In genomic region chr4:82196024-82196647, GRCm38 (mm10) we compare ENCODE assay signal across 15 mouse cellular contexts.
DNase-seq lines count a peak whose midpoint lies in the region; ATAC-seq and TF ChIP-seq lines count a peak whose summit lies in the region.
"Had no signal": no experiment of that assay in that cellular context is flagged by ENCODE, and none has a peak within 500 bp of the region (broad histone marks: within the 10 kb centered on the region; RNA-seq: fewer than 3 reads in every experiment).

No protein-coding gene starts in this region.

- H3K4me2 ChIP-seq in embryonic facial prominence, embryonic 12.5 days (replicated peaks): no peak overlapping the region
- no peak overlapping the region for H3K4me2 ChIP-seq in kidney, postnatal 0 days (ENCODE audit: low read length)
- H3K4me2 ChIP-seq in embryonic facial prominence, embryonic 15.5 days (replicated peaks): no peak overlapping the region

- 71% methylated on average over 6 of the region's 6 CpGs for WGBS in embryonic facial prominence, embryonic 12.5 days
- WGBS in embryonic facial prominence, embryonic 10.5 days: 81% methylated on average over 6 of the region's 6 CpGs
- 40% methylated on average over 6 of the region's 6 CpGs for WGBS in kidney, postnatal 0 days
- 41% methylated on average over 6 of the region's 6 CpGs for WGBS in embryonic facial prominence, embryonic 15.5 days

- no peak for TF ChIP-seq CTCF in kidney, postnatal 0 days (IDR thresholded peaks at IDR 0.05; ENCODE audit: low read depth)

- H3K27me3 ChIP-seq in embryonic facial prominence, embryonic 12.5 days: no peaks in the 10 kb centered on the region
- no peaks in the 10 kb centered on the region for H3K27me3 ChIP-seq in embryonic facial prominence, embryonic 10.5 days (replicated peaks; ENCODE audit: low read depth, poor library complexity, severe bottlenecking)
- H3K27me3 ChIP-seq in kidney, postnatal 0 days (ENCODE audit: insufficient read depth, low read length): no peaks in the 10 kb centered on the region
- no peaks in the 10 kb centered on the region for H3K27me3 ChIP-seq in embryonic facial prominence, embryonic 15.5 days

- peaks cover 9% of the 10 kb centered on the region; the same call in 1 of the 2 replicates for H3K4me1 ChIP-seq in embryonic facial prominence, embryonic 12.5 days
- peaks cover 8% of the 10 kb centered on the region; the same call in 1 of the 2 replicates for H3K4me1 ChIP-seq in embryonic facial prominence, embryonic 10.5 days
- no peaks in the 10 kb centered on the region for H3K4me1 ChIP-seq in kidney, postnatal 0 days (replicated peaks; ENCODE audit: insufficient read depth, low read length)
- peaks cover 10% of the 10 kb centered on the region; the same call in 1 of the 2 replicates for H3K4me1 ChIP-seq in embryonic facial prominence, embryonic 15.5 days

- ATAC-seq in embryonic facial prominence, embryonic 12.5 days (ENCODE audit: insufficient number of reproducible peaks, insufficient read depth, low FRiP score, low TSS enrichment): no peak
- no peak for ATAC-seq in kidney, postnatal 0 days (replicated peaks; ENCODE audit: low FRiP score, low read depth)
- ATAC-seq in embryonic facial prominence, embryonic 15.5 days (ENCODE audit: insufficient number of reproducible peaks, low FRiP score, low TSS enrichment, low read depth): no peak
- ATAC-seq in megakaryocyte progenitor cell, adult 5-6 weeks (replicated peaks; ENCODE audit: poor library complexity): peak; percentile 68
- ATAC-seq: hindbrain, postnatal 0 days had no signal

- H3K27ac ChIP-seq in embryonic facial prominence, embryonic 12.5 days: peak overlapping the region; percentile 63; the same call in 1 of the 2 replicates
- no peak overlapping the region for H3K27ac ChIP-seq in embryonic facial prominence, embryonic 10.5 days (replicated peaks)
- no peak overlapping the region for H3K27ac ChIP-seq in kidney, postnatal 0 days
- H3K27ac ChIP-seq in embryonic facial prominence, embryonic 15.5 days (replicated peaks): peak overlapping the region; percentile 65
- H3K27ac ChIP-seq: hindbrain, postnatal 0 days; layer of hippocampus, adult 2 months; liver, embryonic 14.5 days had no signal

- no peak overlapping the region for H3K9ac ChIP-seq in embryonic facial prominence, embryonic 12.5 days
- H3K9ac ChIP-seq in kidney, postnatal 0 days (ENCODE audit: low read depth, low read length): no peak overlapping the region
- no peak overlapping the region for H3K9ac ChIP-seq in embryonic facial prominence, embryonic 15.5 days
- H3K9ac ChIP-seq: liver, embryonic 14.5 days had no signal

- H3K9me3 ChIP-seq in embryonic facial prominence, embryonic 12.5 days: no peaks in the 10 kb centered on the region
- no peaks in the 10 kb centered on the region for H3K9me3 ChIP-seq in embryonic facial prominence, embryonic 10.5 days
- H3K9me3 ChIP-seq in kidney, postnatal 0 days (replicated peaks; ENCODE audit: low read length): no peaks in the 10 kb centered on the region
- no peaks in the 10 kb centered on the region for H3K9me3 ChIP-seq in embryonic facial prominence, embryonic 15.5 days (replicated peaks)

- no peaks in the 10 kb centered on the region for H3K36me3 ChIP-seq in embryonic facial prominence, embryonic 12.5 days
- no peaks in the 10 kb centered on the region for H3K36me3 ChIP-seq in embryonic facial prominence, embryonic 10.5 days (replicated peaks)
- H3K36me3 ChIP-seq in kidney, postnatal 0 days (ENCODE audit: insufficient read depth, low read length): no peaks in the 10 kb centered on the region
- no peaks in the 10 kb centered on the region for H3K36me3 ChIP-seq in embryonic facial prominence, embryonic 15.5 days

- no peak for DNase-seq in embryonic facial prominence, embryonic 10.5 days (ENCODE audit: low spot score)
- peak; percentile 33 for DNase-seq in kidney, postnatal 0 days (ENCODE audit: low spot score)
- no peak for DNase-seq in kidney, postnatal 14 days
- DNase-seq in right cerebral cortex, postnatal 10 days (ENCODE audit: low spot score in 2 of 2): no peak
- no peak for DNase-seq in right cerebral cortex, postnatal 25 days
- DNase-seq: cerebellum, adult 11-12 months; right cerebral cortex, postnatal 4 days; thymus, postnatal 25 days had no signal

- H3K4me3 ChIP-seq in embryonic facial prominence, embryonic 12.5 days: no peak overlapping the region
- H3K4me3 ChIP-seq in embryonic facial prominence, embryonic 10.5 days: no peak overlapping the region
- no peak overlapping the region for H3K4me3 ChIP-seq in kidney, postnatal 0 days (replicated peaks; ENCODE audit: low read depth, low read length)
- no peak overlapping the region for H3K4me3 ChIP-seq in embryonic facial prominence, embryonic 15.5 days (replicated peaks)
- H3K4me3 ChIP-seq: erythroblast, embryonic 14.5 days; layer of hippocampus, adult 2 months had no signal

Comparison
In these comparisons a context has a peak if more than half of its experiments do, and no peak if none do; other contexts are left out.
1. H3K27ac ChIP-seq: peak in embryonic facial prominence, embryonic 12.5 days (single experiment) and embryonic facial prominence, embryonic 15.5 days (single experiment); none in embryonic facial prominence, embryonic 10.5 days (single experiment) and kidney, postnatal 0 days (single experiment).